Mouse (Mus musculus) limb, embryonic 14.5 days (tissue): Measurements from ENCODE around the gene Homer2. TPM values are rescaled to one million over a fixed set of nuclear protein-coding genes. Genes with fewer than 3 reads are reported as not detected.
A peak's percentile ranks its signal among the peaks of the same experiment; 100 is the strongest.

Experiments used
- ATAC-seq: fragments of 200-750 bp; cut with Nextera tagmentation; 2 replicates; pipeline ENCODE4 v1.8.0; 2017; ENCODE audit warnings: low read depth, moderate number of reproducible peaks, moderate TSS enrichment; ENCODE audit not compliant: low FRiP score
- DNase-seq: peaks from one replicate; pipeline ENCODE4 v3.0.0-alpha.2; 2015; ENCODE audit warnings: low spot score
- H3K27ac ChIP-seq: fragments of 300-500 bp; sonication (generic); replicated peaks from 2 replicates; pipeline ENCODE4 v1.5.1; 2014; ENCODE audit warnings: low read depth, mild to moderate bottlenecking, low read length, moderate library complexity, mixed read lengths
- H3K27me3 ChIP-seq: fragments of 300-500 bp; sonication (generic); 2 replicates; pipeline ENCODE4 v1.6.1; 2014; ENCODE audit warnings: low read length, mixed read lengths; ENCODE audit not compliant: control insufficient read depth, insufficient read depth
- H3K36me3 ChIP-seq: fragments of 300-500 bp; sonication (generic); 2 replicates; pipeline ENCODE4 v1.6.1; 2014; ENCODE audit warnings: mild to moderate bottlenecking, low read length, moderate library complexity, mixed read lengths; ENCODE audit not compliant: control insufficient read depth, insufficient read depth
- H3K4me1 ChIP-seq: fragments of 300-500 bp; sonication (generic); 2 replicates; pipeline ENCODE4 v1.6.1; 2014; ENCODE audit warnings: antibody characterized with exemption, low read length, mixed read lengths; ENCODE audit not compliant: control insufficient read depth, insufficient read depth
- H3K4me2 ChIP-seq: fragments of 300-500 bp; sonication (generic); replicated peaks from 2 replicates; pipeline ENCODE4 v1.6.1; 2014; ENCODE audit warnings: low read depth, mild to moderate bottlenecking, low read length, moderate library complexity; ENCODE audit not compliant: severe bottlenecking
- H3K4me3 ChIP-seq: fragments of 300-500 bp; sonication (generic); replicated peaks from 2 replicates; pipeline ENCODE4 v1.5.1; 2014; ENCODE audit warnings: low read length
- H3K9ac ChIP-seq: fragments of 300-500 bp; sonication (generic); 2 replicates; pipeline ENCODE4 v1.6.1; 2014; ENCODE audit warnings: mild to moderate bottlenecking, low read depth, low read length, moderate library complexity; ENCODE audit not compliant: severe bottlenecking
- H3K9me3 ChIP-seq: fragments of 300-500 bp; sonication (generic); 2 replicates; pipeline ENCODE4 v1.6.1; 2016; ENCODE audit warnings: low read length; ENCODE audit not compliant: control insufficient read depth
- POLR2A ChIP-seq: fragments of 200-500 bp; IDR thresholded peaks from 2 replicates; pipeline ENCODE4 v1.8.0; 2012; ENCODE audit warnings: inconsistent platforms, mild to moderate bottlenecking, moderate library complexity, borderline replicate concordance; ENCODE audit not compliant: insufficient read depth, insufficient read length; ENCODE audit errors: extremely low read depth
- WGBS: fragments of 180-500 bp; shearing (Covaris S2); extraction: QIAGEN DNeasy Blood & Tissue Kit; methylation state at CpG from one replicate; pipeline ENCODE4 v1.1.7; 2014; 5-methylcytosine and 5-hydroxymethylcytosine counted together
- polyA plus RNA-seq, 2 experiments: library from polyadenylated mRNA; depleted of rRNA in 1 of 2; stranded (reverse) in 1 of 2; unstranded in 1 of 2; fragments of >200 nt; fragmentation: Nextera tagmentation in 1 of 2; extraction: Ambion mirVana in 1 of 2; gene quantifications; 2 replicates each; pipeline versions ENCODE4 v1.2.1 to v1.2.3; 2012 to 2014

The Homer2 gene
- polyA plus RNA-seq, 2 experiments, result 15.5 to 25.8 TPM

DNA sequence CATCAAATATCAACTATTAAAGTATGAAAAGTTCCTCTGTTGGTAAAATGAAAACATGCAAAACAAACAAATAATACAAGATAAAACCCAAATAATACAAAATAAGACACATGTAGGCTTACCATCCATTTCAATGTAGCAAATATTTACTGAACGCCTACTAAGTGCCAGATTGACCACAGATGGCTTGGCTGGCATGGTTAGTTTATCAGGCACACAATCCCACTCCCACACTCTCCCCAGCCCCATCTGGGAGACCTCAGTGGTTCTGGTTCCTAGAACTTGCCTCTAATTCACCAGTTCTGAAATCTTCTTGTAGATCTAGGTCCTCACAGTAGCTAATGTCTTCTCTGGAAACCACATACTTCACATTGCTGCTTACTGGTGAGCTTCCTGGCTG, 11.3 kb upstream of the Homer2 start:
- Histone ChIP-seq H3K36me3 (no peaks in the 10 kb centered on the region), H3K9me3 (no peaks in the 10 kb centered on the region), H3K4me3 (no peak overlapping the region), H3K4me2 (no peak overlapping the region), H3K27me3 (no peaks in the 10 kb centered on the region), H3K27ac (no peak overlapping the region), H3K9ac (no peak overlapping the region), H3K4me1 (0 out of 2 replicates have a peak, but pooled peaks cover 7% of the 10 kb centered on the region)
- no peak for TF ChIP-seq POLR2A
- DNase-seq (no peak), ATAC-seq (no peak)
- WGBS, result 62% methylated on average over 1 of the region's 1 CpGs

GRCm38 (mm10) chr7:81710166-81710565, 2.8 kb upstream of the Homer2 start:
- Histone ChIP-seq H3K36me3 (no peaks in the 10 kb centered on the region), H3K4me2 (no peak overlapping the region), H3K27ac (no peak overlapping the region), H3K4me3 (no peak overlapping the region), H3K27me3 (no peaks in the 10 kb centered on the region), H3K9me3 (no peaks in the 10 kb centered on the region), H3K4me1 (peaks cover 7% of the 10 kb centered on the region), H3K9ac (no peak overlapping the region)
- no peak for TF ChIP-seq POLR2A
- ATAC-seq (no peak), DNase-seq (no peak)
- 84% methylated on average over 4 of the region's 4 CpGs for WGBS

GRCm38 (mm10) chr7:81708165-81708564, 838 bp upstream of the Homer2 start:
- Histone ChIP-seq H3K9ac (no peak overlapping the region), H3K27ac (no peak overlapping the region), H3K4me1 (peaks cover 8% of the 10 kb centered on the region), H3K4me2 (no peak overlapping the region), H3K9me3 (no peaks in the 10 kb centered on the region), H3K27me3 (no peaks in the 10 kb centered on the region), H3K36me3 (no peaks in the 10 kb centered on the region), H3K4me3 (no peak overlapping the region)
- TF ChIP-seq POLR2A, result no peak
- ATAC-seq (no peak), DNase-seq (no peak)

GRCm38 (mm10) chr7:81706416-81707391, 623 bp downstream of the Homer2 start:
- peaks cover 8% of the 10 kb centered on the region for H3K4me1 ChIP-seq
- peak overlapping the region; percentile 79 for H3K27ac ChIP-seq
- no peaks in the 10 kb centered on the region for H3K27me3 ChIP-seq
- H3K9ac ChIP-seq, result peak overlapping the region; percentile 81
- no peaks in the 10 kb centered on the region for H3K9me3 ChIP-seq
- 1% methylated on average over 37 of the region's 114 CpGs for WGBS
- H3K4me2 ChIP-seq, result peak overlapping the region; percentile 88
- no peaks in the 10 kb centered on the region for H3K36me3 ChIP-seq
- peak overlapping the region; percentile 67 for H3K4me3 ChIP-seq
- ATAC-seq (peak; percentile 72), DNase-seq (peak; percentile 18)
- no peak for TF ChIP-seq POLR2A

GRCm38 (mm10) chr7:81706027-81706415, 1.3 kb downstream of the Homer2 start:
- no peak for TF ChIP-seq POLR2A
- Histone ChIP-seq H3K4me2 (peak overlapping the region; percentile 88), H3K9me3 (no peaks in the 10 kb centered on the region), H3K4me3 (peak overlapping the region; percentile 67), H3K4me1 (peaks cover 8% of the 10 kb centered on the region), H3K27me3 (no peaks in the 10 kb centered on the region), H3K36me3 (no peaks in the 10 kb centered on the region), H3K9ac (peak overlapping the region; percentile 81), H3K27ac (peak overlapping the region; percentile 79)
- WGBS, result 24% methylated on average over 12 of the region's 12 CpGs
- peak; percentile 21 for DNase-seq
- 0 out of 2 replicates have a peak, but pooled peaks have one; percentile 16 for ATAC-seq
